Mouse (Mus musculus): ENCODE measurements at regions not wholly inside any gene's neighbourhood (a gene's known extent, or its start where the extent isn't known, plus 50 kb on each side); places are given as distances from the start of the nearest gene placed in this dataset.

DNA sequence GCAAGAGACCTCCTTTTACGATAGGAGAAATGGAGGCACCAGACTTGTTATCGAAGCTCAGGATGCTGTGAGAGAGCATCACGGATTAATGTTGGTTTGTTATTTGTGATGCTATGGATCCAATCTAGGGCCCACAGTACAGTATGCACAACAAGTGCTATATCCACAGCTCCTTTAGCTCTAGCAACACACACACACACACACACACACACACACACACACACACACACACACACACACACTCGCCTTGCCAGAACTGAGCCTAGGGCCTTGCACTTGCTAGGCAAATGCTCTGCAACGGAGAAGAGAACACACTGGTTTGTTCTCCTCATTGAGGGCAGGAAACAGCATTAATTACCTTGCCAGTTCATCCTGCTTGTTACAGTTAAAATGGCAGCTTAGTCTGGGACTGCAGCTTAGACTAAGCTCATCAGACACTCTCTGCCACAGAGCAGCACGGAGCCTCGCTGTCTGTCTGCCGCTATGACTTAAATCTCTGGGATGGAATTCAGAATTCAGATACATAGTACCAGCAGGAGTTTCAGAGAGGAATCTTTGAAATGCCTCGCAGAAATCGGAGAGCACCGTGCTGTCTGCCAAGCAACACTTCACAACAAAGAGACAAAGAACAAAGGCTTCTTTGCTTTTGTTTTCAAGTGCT is 285.0 kb downstream of the Rngtt start:
- DNase-seq (ENCODE audit: low read depth, low spot score), result peak; percentile 60

GRCm38 (mm10) chr4:33595763-33596162 is 285.7 kb downstream of the Rngtt start:
- no peak for DNase-seq (ENCODE audit: low read depth, low spot score)

GRCm38 (mm10) chr4:33599966-33600365 is 289.9 kb downstream of the Rngtt start:
- no peak for DNase-seq (ENCODE audit: low read depth, low spot score)

- DNase-seq (ENCODE audit: low read depth, low spot score), result no peak
Measured at GRCm38 (mm10) chr4:33600805-33601204, 290.7 kb downstream of the Rngtt start.

DNA sequence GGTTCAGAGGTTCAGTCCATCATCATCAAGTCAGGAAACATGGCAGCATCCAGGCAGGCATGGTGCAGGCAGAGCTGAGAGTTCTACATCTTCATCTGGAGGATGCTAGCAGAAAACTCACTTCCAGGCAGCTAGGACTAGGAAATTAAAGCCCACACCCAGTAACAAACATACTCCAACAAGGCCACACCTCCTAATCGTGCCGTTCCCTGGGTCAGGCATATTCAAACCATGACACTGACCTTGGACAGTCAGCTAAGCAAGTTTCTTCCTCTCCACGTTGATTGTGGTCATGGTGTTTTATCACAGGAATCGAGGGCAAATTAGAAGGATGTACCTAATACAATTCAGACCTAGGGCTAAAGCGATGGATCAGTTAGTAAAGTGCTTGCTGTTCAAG is 294.5 kb downstream of the Rngtt start:
- DNase-seq (ENCODE audit: low read depth, low spot score), result no peak

DNA sequence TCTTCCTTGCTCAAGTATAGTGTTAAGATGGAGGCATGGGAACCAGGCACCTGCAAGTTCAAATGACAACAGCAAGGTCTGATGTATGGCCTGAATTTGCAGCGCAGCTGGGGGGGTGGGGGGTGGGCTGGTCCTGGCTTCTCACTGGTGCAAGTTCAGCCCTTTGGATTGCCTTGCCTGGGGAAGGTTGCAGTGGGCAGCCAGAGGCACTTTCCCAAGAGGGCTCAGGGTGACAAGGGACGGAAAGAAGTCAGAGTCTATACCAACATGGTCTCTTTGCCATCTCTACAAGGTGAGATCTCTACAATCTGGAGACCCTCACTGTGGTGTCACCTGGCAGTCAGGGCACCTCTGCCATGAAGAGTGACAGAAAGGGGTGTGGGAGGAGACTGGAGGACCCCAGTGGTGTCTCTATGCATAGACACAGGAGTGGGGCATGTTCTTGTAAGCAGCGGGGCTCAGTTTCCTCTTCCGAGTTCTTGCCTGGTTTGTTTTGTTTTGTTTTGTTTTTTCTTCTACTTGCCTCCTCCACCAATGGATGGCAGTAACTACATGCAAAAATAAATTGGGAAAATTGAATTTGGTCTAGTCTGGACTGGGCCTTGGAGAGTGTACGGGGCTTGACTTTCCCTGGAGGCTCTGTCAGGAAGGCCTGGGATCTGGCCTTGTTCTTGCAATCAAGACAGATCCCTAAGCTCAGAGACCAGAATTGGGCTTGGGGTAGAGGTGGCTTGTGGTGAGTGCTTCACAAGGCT is 284.4 kb upstream of the Cnr1 start:
- peak; percentile 42 for DNase-seq (ENCODE audit: low read depth, low spot score)

DNA sequence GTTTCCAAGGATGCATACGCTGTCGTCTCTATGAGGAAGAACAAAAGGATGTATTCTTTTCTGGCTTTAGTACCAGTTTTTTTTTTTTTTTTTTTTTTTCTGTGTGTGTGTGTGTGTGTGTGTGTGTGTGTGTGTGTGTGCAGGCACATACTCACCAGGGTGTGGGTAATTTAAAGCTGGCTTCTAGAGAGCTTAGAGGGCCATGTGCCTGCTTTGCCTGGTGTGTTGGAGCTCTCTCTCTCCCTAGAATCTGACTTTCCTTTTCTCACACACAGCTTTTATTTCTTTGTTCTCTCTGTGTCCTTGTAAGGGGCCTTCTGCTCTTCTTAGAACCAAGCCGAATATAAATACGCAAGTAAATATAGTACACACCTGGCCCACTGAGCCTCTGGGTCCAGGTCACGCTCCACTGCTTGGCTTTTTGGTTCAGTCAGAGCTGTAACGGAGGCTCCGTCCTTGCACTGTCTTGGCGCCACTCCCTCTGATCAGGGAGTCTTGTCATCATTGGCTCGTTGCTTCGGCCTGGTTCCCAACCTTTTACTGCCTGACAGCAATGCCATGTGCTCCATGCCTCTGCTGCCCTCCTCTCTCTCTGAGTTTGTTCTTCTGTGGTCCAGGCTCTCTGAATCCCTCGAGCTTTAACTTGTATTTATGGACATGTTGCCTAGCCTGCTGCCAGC is 283.7 kb upstream of the Cnr1 start:
- peak; percentile 89 for DNase-seq (ENCODE audit: low read depth, low spot score)

DNA sequence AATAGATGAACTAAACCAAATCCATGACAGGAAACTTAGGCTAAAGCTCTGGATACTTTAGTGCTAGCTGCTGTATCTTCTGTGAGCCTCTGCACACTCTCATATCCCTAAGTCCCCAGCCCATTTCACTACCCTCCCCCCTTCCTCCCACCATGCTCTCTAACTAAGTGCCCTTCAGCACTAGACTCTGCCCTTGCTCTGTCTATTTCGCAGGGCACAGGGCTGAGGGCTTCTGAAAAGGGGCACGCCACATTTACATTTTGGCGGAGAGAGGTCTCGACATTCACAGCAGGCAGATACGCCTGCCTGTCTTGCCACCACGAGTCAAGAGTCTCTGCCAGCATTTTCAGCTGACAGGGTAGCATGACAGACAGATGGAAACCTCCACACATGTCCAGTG is 282.5 kb upstream of the Cnr1 start:
- DNase-seq (ENCODE audit: low read depth, low spot score), result no peak

- DNase-seq (ENCODE audit: low read depth, low spot score), result no peak
Measured at GRCm38 (mm10) chr4:33642526-33642925, 281.9 kb upstream of the Cnr1 start.

GRCm38 (mm10) chr4:33645217-33645616 is 279.2 kb upstream of the Cnr1 start:
- peak; percentile 38 for DNase-seq (ENCODE audit: low read depth, low spot score)

DNA sequence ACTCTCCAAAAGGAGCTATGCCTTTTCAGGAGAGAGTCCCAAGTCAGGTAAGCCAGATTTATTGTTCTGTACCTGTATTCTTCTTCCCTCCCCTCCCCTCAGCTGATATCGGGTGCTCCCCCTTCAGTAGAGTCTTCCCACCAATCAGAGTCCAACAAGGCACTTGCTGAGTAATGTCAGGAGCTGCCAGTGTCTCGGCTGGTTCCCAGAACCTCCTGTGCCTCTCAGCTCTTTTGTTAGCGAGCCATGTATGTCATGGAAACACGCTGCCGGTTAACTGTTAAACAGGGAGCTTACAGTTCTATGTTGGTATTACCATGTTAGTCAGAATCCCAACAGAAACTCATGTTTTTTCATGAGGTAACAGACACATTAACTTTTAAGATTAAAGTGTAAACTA is 273.1 kb upstream of the Cnr1 start:
- DNase-seq (ENCODE audit: low read depth, low spot score), result no peak

- no peak for DNase-seq (ENCODE audit: low read depth, low spot score)
Measured at GRCm38 (mm10) chr4:33659766-33660165, 264.6 kb upstream of the Cnr1 start.

- no peak for DNase-seq (ENCODE audit: low read depth, low spot score)
Measured at GRCm38 (mm10) chr4:33660553-33660952, 263.8 kb upstream of the Cnr1 start.

DNA sequence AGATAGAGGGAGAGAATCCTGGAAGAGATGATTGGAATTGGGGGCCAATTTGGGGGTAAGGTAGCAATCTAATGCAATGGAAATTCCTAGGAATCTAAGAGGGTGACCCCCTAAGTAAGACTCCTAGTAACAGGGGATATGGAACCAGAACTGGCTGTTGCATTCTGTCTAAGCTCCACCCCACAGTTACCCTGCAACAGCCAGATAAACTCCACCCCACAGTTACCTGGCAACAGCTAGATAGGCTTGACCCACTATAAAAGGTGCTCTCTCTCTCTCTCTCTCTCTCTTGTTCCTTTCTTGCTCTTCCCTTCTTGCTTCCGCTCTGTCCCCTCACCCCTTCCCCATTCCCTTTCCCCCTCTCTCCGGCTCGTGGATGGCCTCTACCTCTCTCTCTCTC is 262.5 kb upstream of the Cnr1 start:
- DNase-seq (ENCODE audit: low read depth, low spot score), result no peak

- DNase-seq (ENCODE audit: low read depth, low spot score), result peak; percentile 73
Measured at GRCm38 (mm10) chr4:33662965-33663364, 261.4 kb upstream of the Cnr1 start.

DNA sequence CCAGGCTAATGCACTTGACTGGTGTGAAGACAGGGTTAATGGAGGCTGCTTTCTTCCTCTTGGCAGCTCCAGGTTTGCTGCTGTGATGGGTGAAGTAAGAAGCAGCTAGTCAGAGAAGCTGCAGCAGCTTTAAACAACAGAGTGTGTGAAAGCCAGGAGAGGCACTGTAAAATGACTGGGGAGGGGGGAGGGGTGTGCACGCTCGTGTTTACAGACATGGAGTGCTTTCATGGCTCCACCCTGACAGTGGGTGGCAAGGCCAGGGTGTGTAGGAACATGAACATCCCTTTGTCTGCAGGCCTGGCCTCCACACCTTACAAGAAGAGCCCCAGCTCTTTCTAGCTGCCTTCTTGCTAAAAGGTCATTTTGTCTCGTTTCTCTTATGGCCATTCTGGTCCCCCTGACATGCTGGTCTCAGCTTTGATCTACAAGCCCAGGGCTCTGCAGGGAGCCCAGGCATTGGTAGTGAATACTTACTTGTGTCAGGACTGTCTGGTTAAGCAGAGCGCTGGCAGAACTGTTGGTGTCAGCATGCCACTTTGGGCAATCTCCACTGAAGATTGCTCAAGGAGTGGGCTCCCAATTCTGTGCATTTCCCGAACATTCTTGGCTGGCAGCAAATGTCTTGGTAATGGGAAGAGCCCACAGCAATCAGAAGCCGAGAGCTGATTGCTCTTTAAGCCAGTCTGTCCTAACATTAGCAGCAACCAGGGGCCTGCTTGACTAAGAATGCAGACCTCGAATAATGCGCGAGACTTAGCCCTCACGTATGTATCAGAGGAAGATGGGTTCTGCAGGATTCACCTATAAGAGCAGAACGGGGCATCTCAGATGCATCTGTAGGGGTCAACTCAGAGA is 260.5 kb upstream of the Cnr1 start:
- peak; percentile 31 for DNase-seq (ENCODE audit: low read depth, low spot score)

GRCm38 (mm10) chr4:33664474-33664822 is 259.9 kb upstream of the Cnr1 start:
- DNase-seq (ENCODE audit: low read depth, low spot score), result no peak

- DNase-seq (ENCODE audit: low read depth, low spot score), result peak; percentile 62
Measured at GRCm38 (mm10) chr4:33665250-33665873, 259.0 kb upstream of the Cnr1 start.

- peak; percentile 54 for DNase-seq (ENCODE audit: low read depth, low spot score)
Measured at GRCm38 (mm10) chr4:33668431-33668830, 256.0 kb upstream of the Cnr1 start.

DNA sequence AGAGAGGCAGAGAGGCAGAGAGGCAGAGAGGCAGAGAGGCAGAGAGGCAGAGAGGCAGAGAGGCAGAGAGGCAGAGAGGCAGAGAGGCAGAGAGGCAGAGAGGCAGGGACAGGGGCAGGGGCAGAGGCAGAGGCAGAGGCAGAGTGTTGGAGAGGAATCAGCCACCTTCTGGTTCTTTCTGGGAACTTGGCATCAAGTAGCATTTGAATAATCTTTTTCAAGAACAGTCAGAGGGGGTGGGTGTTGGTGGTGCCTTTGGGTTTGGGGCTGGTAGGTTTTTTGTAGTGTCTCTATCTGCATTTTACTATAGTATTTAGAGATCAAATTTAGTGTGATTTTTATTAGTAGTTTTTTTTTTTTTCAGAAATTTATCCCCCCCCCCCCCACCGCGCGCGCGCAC is 249.3 kb upstream of the Cnr1 start:
- peak; percentile 54 for DNase-seq (ENCODE audit: low read depth, low spot score)

- DNase-seq (ENCODE audit: low read depth, low spot score), result no peak
Measured at GRCm38 (mm10) chr4:33679351-33679750, 245.0 kb upstream of the Cnr1 start.
